Mouse (Mus musculus) spleen, adult 18-20 months (tissue): ENCODE results near the gene Ccl22.

Source experiments
- DNase-seq, 2 experiments: peaks; one replicate each; pipeline ENCODE4 v3.0.0; 2022; ENCODE audit warnings: mixed read lengths in 2 of 2

Gene Ccl22

GRCm38 (mm10) chr8:94734735-94735350 lies 10.5 kb upstream of the Ccl22 start:
- no peak for DNase-seq

DNA sequence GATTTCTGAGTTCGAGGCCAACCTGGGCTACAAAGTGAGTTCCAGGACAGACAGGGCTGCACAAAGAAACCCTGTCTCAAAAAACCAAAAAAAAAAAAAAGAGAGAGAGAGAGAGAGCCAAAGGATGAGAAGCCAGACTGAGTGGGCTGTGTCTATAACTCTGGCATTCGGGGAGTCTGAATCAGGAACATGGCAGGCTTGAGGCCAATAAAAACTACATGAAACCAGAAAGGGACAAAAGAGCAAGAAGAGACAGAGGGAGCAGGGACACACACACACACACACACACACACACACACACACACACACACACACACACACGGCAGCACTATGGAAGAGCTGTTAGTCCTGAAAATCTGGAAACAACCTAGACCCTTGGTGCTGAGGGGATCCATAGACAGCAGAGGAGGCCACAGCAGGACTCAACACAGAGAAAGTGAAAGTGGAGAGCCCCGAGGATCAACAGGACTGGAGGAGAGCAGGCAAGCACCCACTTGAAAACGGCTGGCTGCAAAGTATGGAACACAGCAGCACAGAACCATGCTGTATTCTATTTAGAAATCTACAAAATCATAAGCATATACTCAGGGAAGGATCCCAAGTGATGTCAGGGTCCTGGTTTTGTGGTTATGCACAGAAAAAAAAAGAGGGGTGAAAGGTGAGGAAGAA lies 9.8 kb upstream of the Ccl22 start:
- no peak for DNase-seq

DNA sequence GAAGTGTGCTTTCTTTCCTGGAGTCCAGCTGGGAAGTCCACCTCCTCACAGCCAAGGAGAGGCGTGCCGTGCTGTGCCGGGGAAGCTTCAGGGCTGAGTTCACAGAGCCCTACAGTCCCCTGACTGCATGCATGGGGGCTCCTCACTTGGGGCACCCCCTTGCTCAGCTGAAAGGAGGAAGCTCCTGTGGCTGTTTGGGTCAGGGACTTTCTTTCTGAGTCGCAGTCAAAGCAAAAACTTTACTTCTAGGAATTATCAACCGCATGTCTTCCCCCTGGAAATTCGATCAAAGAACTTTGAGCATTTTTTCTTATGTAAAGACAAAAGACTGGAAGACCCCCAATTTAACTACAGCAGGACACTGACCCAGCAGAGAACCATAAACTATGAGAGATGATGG lies 5.6 kb upstream of the Ccl22 start:
- peak; percentile 17 to 19 for DNase-seq

GRCm38 (mm10) chr8:94740591-94740990 lies 4.8 kb upstream of the Ccl22 start:
- DNase-seq: no peak

DNA sequence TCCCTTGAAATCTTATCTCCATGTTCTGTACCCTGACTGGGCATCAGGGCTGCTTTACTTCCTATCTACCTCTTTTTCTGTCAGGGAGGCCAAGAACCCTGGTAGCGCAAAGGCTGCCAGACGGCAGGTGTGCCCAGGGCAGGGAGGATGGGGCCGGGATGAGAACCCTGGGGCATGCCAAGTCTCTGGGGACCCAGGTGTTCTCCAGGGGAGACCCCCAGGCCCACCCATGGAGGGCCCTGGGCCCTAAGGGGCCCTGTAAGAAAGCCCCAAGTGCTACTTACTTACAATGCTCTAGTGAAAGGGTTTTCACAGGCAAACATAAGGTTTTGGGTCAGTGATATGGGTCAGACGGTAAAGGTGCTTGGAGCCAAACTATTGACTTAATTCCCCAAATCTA lies 3.7 kb upstream of the Ccl22 start:
- DNase-seq: no peak

DNA sequence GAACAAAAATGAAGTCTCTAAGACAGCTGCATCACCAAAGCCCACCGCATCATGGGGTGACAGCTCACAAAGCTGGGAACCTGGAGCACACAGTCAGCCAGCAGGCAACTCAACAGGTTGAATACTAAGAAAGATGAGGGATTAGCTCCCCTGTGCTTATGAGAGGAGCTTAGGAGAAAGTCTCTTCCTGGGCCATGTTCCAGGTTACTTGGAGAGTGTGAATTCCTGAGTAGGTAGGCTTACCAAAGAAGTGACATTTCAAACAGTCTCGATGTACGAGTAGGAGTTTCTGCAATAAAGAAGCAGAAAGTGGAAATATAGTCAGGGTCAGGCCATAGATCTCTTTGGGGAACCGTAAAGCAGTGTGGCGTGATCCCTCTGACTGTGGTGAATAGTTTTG lies 906 bp upstream of the Ccl22 start:
- no peak for DNase-seq

- DNase-seq: no peak
Observed at GRCm38 (mm10) chr8:94744972-94745371, 418 bp upstream of the Ccl22 start.

- DNase-seq: no peak
Observed at GRCm38 (mm10) chr8:94746832-94747231, 1.4 kb downstream of the Ccl22 start.

- DNase-seq: no peak
Observed at GRCm38 (mm10) chr8:94748363-94748762, 3.0 kb downstream of the Ccl22 start.

- no peak for DNase-seq
Observed at GRCm38 (mm10) chr8:94749942-94750341, 4.6 kb downstream of the Ccl22 start.

GRCm38 (mm10) chr8:94751023-94751849 lies 5.8 kb downstream of the Ccl22 start:
- DNase-seq: no peak

DNA sequence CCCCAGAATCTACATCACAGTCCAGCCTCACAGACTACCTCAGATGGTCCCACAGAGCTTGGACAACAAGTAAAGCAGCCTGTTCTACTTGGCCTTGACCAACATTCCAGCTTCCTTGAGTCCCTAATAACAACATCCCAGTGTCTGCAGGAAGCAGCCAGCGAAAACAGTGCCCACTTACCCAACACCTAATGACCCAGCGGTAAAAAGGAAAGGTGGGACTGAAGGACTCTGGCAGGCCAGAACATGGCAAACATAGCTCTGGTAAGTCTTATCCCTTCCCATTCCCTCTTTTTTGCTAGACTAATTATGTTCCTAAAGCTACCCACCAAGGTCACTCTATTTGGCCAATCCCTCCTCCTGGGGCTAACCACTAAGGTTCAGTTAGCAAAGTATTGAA lies 8.6 kb downstream of the Ccl22 start:
- no peak for DNase-seq

DNA sequence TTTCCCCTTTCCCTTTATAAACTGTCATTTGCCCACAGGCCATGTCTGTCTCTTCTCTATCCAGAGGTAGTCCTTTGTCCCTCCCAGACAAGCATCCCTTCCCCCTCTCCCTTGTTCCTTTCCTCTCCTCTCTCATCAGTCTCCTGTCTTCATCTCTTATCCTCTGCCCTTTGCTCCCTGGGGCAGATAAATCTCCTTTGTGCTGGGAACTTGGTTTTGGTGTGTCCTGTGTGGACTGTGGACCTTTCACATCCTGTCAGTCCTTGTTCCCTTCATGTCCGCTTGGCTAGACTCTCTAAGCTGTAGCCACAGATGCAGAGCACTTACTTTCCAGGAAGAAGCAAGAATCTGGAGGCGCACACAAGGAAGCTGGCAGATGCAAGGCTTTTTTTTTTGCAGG lies 9.1 kb downstream of the Ccl22 start:
- no peak for DNase-seq

DNA sequence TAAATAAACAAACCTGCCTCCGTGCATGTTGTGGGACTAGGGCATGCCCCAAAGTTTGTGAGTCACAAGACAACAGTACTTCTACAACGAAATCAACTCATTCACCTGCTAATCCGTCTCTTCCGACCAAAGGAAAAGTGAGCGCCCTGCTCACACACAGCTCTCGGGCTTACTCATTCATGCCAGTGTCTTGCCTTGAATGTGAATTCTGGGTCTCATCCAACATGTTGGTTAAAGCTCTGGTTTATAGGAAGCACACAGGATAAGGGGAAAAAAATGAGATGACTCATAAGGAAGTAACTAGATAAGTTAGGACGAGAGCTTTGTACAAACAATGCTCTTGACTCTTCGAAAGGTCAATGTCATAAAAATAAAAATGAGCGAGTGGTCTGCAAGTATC lies 21.6 kb downstream of the Ccl22 start:
- no peak for DNase-seq

GRCm38 (mm10) chr8:94770945-94771344 lies 25.6 kb downstream of the Ccl22 start:
- DNase-seq: no peak

- no peak for DNase-seq
Observed at GRCm38 (mm10) chr8:94771941-94772670, 26.7 kb downstream of the Ccl22 start, which contains the start of gene Cx3cl1. Gene Cx3cl1 (plus strand): TSS chr8:94772009.

- DNase-seq: no peak
Observed at GRCm38 (mm10) chr8:94773048-94773447, 27.7 kb downstream of the Ccl22 start.

GRCm38 (mm10) chr8:94773700-94774171 lies 28.3 kb downstream of the Ccl22 start:
- no peak for DNase-seq

DNA sequence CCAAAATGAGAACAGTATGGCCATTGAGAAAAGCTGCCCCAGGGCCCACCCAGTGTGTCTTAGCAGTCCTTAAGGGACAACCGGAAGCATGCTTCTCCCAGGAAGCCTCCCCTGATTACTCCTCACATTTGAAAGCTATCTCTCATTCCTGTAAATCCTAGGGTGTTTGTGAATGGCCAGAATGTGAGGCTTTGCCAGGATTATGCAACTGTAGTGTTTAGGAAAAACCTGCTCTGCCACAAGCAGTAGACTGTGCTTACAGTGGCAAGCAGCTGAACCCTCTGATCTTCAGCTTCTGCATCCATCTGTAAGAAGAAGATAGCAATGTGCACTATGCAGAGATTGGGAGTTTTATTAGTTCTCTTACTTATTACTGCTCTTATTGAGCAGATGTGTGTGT lies 29.2 kb downstream of the Ccl22 start:
- no peak for DNase-seq

DNA sequence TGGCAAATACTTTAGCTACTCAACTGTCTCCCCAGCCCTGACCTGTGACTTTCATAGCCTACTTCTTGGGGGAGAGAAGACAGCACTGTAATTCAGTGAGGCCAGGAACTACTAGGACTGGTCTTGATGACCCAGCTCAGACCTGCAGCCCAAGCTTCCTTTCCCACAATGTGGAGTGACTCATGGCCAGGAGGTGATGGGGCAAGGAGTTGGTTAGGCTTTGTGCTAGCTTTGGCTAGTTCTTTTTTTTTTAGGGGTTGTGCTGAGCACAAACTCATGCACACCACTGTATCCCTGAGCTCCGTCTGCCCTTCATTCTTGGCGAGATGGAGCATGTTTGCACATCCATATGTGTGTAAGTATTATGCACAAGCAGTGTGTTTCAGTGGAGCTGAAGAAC lies 31.0 kb downstream of the Ccl22 start:
- no peak for DNase-seq

GRCm38 (mm10) chr8:94778036-94778435 lies 32.6 kb downstream of the Ccl22 start:
- DNase-seq: no peak

GRCm38 (mm10) chr8:94778473-94778872 lies 33.1 kb downstream of the Ccl22 start:
- no peak for DNase-seq

- no peak for DNase-seq
Observed at GRCm38 (mm10) chr8:94778895-94779533, 33.6 kb downstream of the Ccl22 start.
